In genomic region chr11:25767584-25768333, GRCm38 (mm10) we compare ENCODE assay signal across 22 mouse cellular contexts.
A peak's percentile ranks its signal among the peaks of the same experiment; 100 is the strongest.
DNase-seq lines count a peak whose midpoint lies in the region; ATAC-seq and TF ChIP-seq lines count a peak whose summit lies in the region.
"Had no signal": no experiment of that assay in that cellular context is flagged by ENCODE, and none has a peak within 500 bp of the region (broad histone marks: within the 10 kb centered on the region; RNA-seq: fewer than 3 reads in every experiment).

No protein-coding gene starts in this region.

- no peak for TF ChIP-seq CTCF in hindbrain, postnatal 0 days (IDR thresholded peaks at IDR 0.05; ENCODE audit: low read depth)

- H3K36me3 ChIP-seq in hindbrain, embryonic 10.5 days: no peaks in the 10 kb centered on the region
- no peaks in the 10 kb centered on the region for H3K36me3 ChIP-seq in hindbrain, postnatal 0 days (ENCODE audit: insufficient read depth, low read length)
- no peaks in the 10 kb centered on the region for H3K36me3 ChIP-seq in neural tube, embryonic 12.5 days
- H3K36me3 ChIP-seq: limb, embryonic 12.5 days; liver, embryonic 12.5 days; midbrain, embryonic 15.5 days had no signal

- H3K9me3 ChIP-seq in hindbrain, embryonic 10.5 days: no peaks in the 10 kb centered on the region
- no peaks in the 10 kb centered on the region for H3K9me3 ChIP-seq in hindbrain, postnatal 0 days (ENCODE audit: low read length)
- no peaks in the 10 kb centered on the region for H3K9me3 ChIP-seq in neural tube, embryonic 12.5 days
- H3K9me3 ChIP-seq: limb, embryonic 12.5 days; liver, embryonic 12.5 days; midbrain, embryonic 15.5 days had no signal

- peaks cover 20% of the 10 kb centered on the region for H3K4me1 ChIP-seq in hindbrain, embryonic 10.5 days (replicated peaks)
- H3K4me1 ChIP-seq in hindbrain, postnatal 0 days (ENCODE audit: insufficient read depth, low read length): no peaks in the 10 kb centered on the region
- peaks cover 8% of the 10 kb centered on the region; the same call in 1 of the 2 replicates for H3K4me1 ChIP-seq in neural tube, embryonic 12.5 days
- H3K4me1 ChIP-seq: limb, embryonic 12.5 days; liver, embryonic 12.5 days; midbrain, embryonic 15.5 days had no signal

- H3K27me3 ChIP-seq in hindbrain, embryonic 10.5 days (ENCODE audit: insufficient read depth, poor library complexity, severe bottlenecking): no peaks in the 10 kb centered on the region
- no peaks in the 10 kb centered on the region for H3K27me3 ChIP-seq in hindbrain, postnatal 0 days (ENCODE audit: insufficient read depth, low read length)
- no peaks in the 10 kb centered on the region for H3K27me3 ChIP-seq in neural tube, embryonic 12.5 days (replicated peaks)
- H3K27me3 ChIP-seq: limb, embryonic 12.5 days; liver, embryonic 12.5 days; midbrain, embryonic 15.5 days had no signal

- 22% methylated on average over 5 of the region's 5 CpGs for WGBS in hindbrain, embryonic 10.5 days
- 30% methylated on average over 5 of the region's 5 CpGs for WGBS in hindbrain, postnatal 0 days
- WGBS in neural tube, embryonic 12.5 days: 21% methylated on average over 5 of the region's 5 CpGs

- peak; percentile 7 for DNase-seq in hindbrain, embryonic 10.5 days (ENCODE audit: low spot score)
- no peak for DNase-seq in hindbrain, postnatal 0 days (ENCODE audit: low spot score)
- DNase-seq in neural tube, embryonic 10.5 days (ENCODE audit: extremely low spot score, low spot score): no peak
- peak; percentile 9 for DNase-seq in embryo, embryonic 10 days (ENCODE audit: low spot score)
- peak; percentile 50 for DNase-seq in telencephalon, adult 2 months (ENCODE audit: low read depth, low spot score)
- DNase-seq: adrenal gland, adult 8-10 months; cerebellum, adult 11 months; cerebellum, postnatal 10 days; gastrocnemius, postnatal 14 days; heart, adult 18-20 months; heart, postnatal 36 days; kidney, adult 9 months; kidney, postnatal 36 days; lung, adult 2 months; lung, postnatal 36 days; thymus, postnatal 36 days had no signal

- no peak overlapping the region for H3K4me2 ChIP-seq in hindbrain, postnatal 0 days (ENCODE audit: low read depth, low read length)
- H3K4me2 ChIP-seq in neural tube, embryonic 12.5 days (replicated peaks): no peak overlapping the region
- H3K4me2 ChIP-seq: limb, embryonic 12.5 days; liver, embryonic 12.5 days; midbrain, embryonic 15.5 days had no signal

- no peak for ATAC-seq in hindbrain, postnatal 0 days
- ATAC-seq in neural tube, embryonic 12.5 days (ENCODE audit: low FRiP score, low read depth): peak; percentile 79
- no peak for ATAC-seq in megakaryocyte, adult 5-6 weeks (ENCODE audit: poor library complexity, severe bottlenecking)
- ATAC-seq: inflammation-experienced regulatory T-cells, adult 6 months; liver, embryonic 12.5 days; midbrain, embryonic 15.5 days had no signal

- no peak overlapping the region for H3K27ac ChIP-seq in hindbrain, embryonic 10.5 days
- no peak overlapping the region for H3K27ac ChIP-seq in hindbrain, postnatal 0 days
- H3K27ac ChIP-seq in neural tube, embryonic 12.5 days: no peak overlapping the region
- H3K27ac ChIP-seq: limb, embryonic 12.5 days; liver, embryonic 12.5 days; midbrain, embryonic 15.5 days had no signal

- H3K4me3 ChIP-seq in hindbrain, embryonic 10.5 days: no peak overlapping the region
- H3K4me3 ChIP-seq in hindbrain, postnatal 0 days (ENCODE audit: low read length): no peak overlapping the region
- H3K4me3 ChIP-seq in neural tube, embryonic 12.5 days: no peak overlapping the region
- H3K4me3 ChIP-seq: limb, embryonic 12.5 days; liver, embryonic 12.5 days; midbrain, embryonic 15.5 days had no signal

- H3K9ac ChIP-seq in hindbrain, postnatal 0 days (replicated peaks; ENCODE audit: low read length): no peak overlapping the region
- no peak overlapping the region for H3K9ac ChIP-seq in neural tube, embryonic 12.5 days
- H3K9ac ChIP-seq: limb, embryonic 12.5 days; liver, embryonic 12.5 days; midbrain, embryonic 15.5 days had no signal

Comparison
In these comparisons a context has a peak if more than half of its experiments do, and no peak if none do; other contexts are left out.
1. DNase-seq: peak in hindbrain, embryonic 10.5 days (single experiment), embryo, embryonic 10 days (single experiment) and telencephalon, adult 2 months (single experiment); none in hindbrain, postnatal 0 days (single experiment) and neural tube, embryonic 10.5 days (single experiment).